Mouse (Mus musculus): ENCODE measurements around the gene Cd38. TPM values are rescaled to one million over a fixed set of nuclear protein-coding genes. Genes with fewer than 3 reads are reported as not detected.

Gene Cd38
- polyA plus RNA-seq, 1 experiment from 2014 or later, result 14.4 TPM

DNA sequence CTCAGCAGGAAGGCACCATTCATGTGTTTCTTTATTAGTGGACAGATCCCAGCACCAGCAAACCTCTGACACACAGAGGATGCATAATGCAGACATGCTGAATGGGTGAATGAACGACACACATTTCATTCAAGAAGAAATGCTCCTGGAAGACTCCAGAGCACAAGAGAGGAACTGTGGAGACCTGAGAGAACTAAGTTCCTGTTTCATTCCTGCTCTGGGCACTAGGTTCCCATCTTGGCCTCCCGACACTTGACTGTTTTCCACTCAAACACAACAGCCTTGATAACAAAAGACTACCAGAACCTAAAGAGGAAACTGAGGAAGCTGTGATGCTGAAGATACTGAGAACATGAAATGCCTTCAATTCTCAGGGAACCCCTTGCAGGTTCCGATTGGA is 20.1 kb upstream of the Cd38 start:
- H3K36me3 ChIP-seq (ENCODE audit: control insufficient read depth, insufficient read depth, low read length), result no peaks in the 10 kb centered on the region
- 91% methylated on average over 3 of the region's 3 CpGs for WGBS
- DNase-seq (ENCODE audit: low spot score), result no peak
- H3K4me3 ChIP-seq (ENCODE audit: low read depth, low read length), result no peak overlapping the region
- no peaks in the 10 kb centered on the region for H3K4me1 ChIP-seq (replicated peaks; ENCODE audit: control insufficient read depth, insufficient read depth, low read length)
- H3K4me2 ChIP-seq (ENCODE audit: low read length), result no peak overlapping the region
- H3K27me3 ChIP-seq (replicated peaks; ENCODE audit: control insufficient read depth, insufficient read depth, low read length), result no peaks in the 10 kb centered on the region
- peaks cover 5% of the 10 kb centered on the region for H3K9me3 ChIP-seq (ENCODE audit: control insufficient read depth, low read length)
- no peak overlapping the region for H3K27ac ChIP-seq (ENCODE audit: low read depth)
- H3K9ac ChIP-seq (ENCODE audit: low read length), result no peak overlapping the region
- no peak for ATAC-seq (replicated peaks; ENCODE audit: low FRiP score, low TSS enrichment, low read depth)

DNA sequence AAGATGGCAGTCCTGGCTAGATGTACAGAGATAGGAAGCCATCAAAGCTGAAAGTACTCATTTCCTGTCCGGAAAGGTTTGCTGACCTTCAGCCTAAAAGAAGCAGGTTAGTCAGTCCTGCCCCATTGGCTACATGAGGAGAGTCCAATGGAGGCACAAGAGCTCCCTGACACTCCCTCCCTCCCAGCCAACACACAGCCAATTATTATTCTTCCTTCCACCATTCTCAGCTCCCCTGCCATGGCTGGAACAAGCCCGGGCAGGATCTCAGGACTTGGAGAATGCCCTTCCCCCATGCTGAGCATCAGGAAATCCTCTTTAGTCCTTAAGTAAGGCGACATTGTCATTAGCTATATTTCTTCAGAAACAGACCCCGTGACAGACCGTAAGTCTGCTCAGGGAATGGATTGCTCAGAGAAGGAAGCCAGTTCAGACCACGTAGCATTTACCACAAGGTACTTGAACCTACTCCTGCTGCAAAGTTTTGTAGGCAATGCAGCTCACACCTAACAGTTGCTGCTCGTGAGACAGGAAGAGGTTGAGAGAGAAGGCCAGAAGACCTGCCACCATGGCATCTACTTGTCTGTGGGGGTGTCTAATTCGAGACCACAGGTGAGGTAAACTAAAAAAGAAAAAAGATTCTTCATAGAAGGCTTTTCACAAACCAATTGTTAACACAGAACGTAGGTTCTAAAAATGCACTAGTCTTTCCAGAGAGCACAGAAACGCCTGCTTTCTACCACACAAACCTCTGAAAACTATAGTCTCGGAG is 15.1 kb upstream of the Cd38 start:
- ATAC-seq (replicated peaks; ENCODE audit: low FRiP score, low TSS enrichment, low read depth), result no peak
- no peak for DNase-seq (ENCODE audit: low spot score)
- H3K27ac ChIP-seq (ENCODE audit: low read depth), result no peak overlapping the region
- H3K4me3 ChIP-seq (ENCODE audit: low read depth, low read length), result no peak overlapping the region
- H3K9me3 ChIP-seq (ENCODE audit: control insufficient read depth, low read length), result no peaks in the 10 kb centered on the region
- H3K9ac ChIP-seq (ENCODE audit: low read length), result no peak overlapping the region
- no peaks in the 10 kb centered on the region for H3K36me3 ChIP-seq (ENCODE audit: control insufficient read depth, insufficient read depth, low read length)
- no peaks in the 10 kb centered on the region for H3K27me3 ChIP-seq (replicated peaks; ENCODE audit: control insufficient read depth, insufficient read depth, low read length)
- H3K4me2 ChIP-seq (ENCODE audit: low read length), result no peak overlapping the region
- 80% methylated on average over 11 of the region's 11 CpGs for WGBS
- H3K4me1 ChIP-seq (replicated peaks; ENCODE audit: control insufficient read depth, insufficient read depth, low read length), result no peaks in the 10 kb centered on the region

GRCm38 (mm10) chr5:43853868-43854488 is 14.4 kb upstream of the Cd38 start:
- Histone ChIP-seq H3K27me3 (replicated peaks; ENCODE audit: control insufficient read depth, insufficient read depth, low read length) (no peaks in the 10 kb centered on the region), H3K4me2 (ENCODE audit: low read length) (no peak overlapping the region), H3K4me1 (replicated peaks; ENCODE audit: control insufficient read depth, insufficient read depth, low read length) (no peaks in the 10 kb centered on the region), H3K9ac (ENCODE audit: low read length) (no peak overlapping the region), H3K9me3 (ENCODE audit: control insufficient read depth, low read length) (no peaks in the 10 kb centered on the region), H3K36me3 (ENCODE audit: control insufficient read depth, insufficient read depth, low read length) (no peaks in the 10 kb centered on the region), H3K27ac (ENCODE audit: low read depth) (no peak overlapping the region), H3K4me3 (ENCODE audit: low read depth, low read length) (no peak overlapping the region)
- no peak for DNase-seq (ENCODE audit: low spot score)
- no peak for ATAC-seq (replicated peaks; ENCODE audit: low FRiP score, low TSS enrichment, low read depth)
- 82% methylated on average over 7 of the region's 7 CpGs for WGBS

GRCm38 (mm10) chr5:43855769-43856168 is 12.6 kb upstream of the Cd38 start:
- H3K9me3 ChIP-seq (ENCODE audit: control insufficient read depth, low read length), result no peaks in the 10 kb centered on the region
- ATAC-seq (replicated peaks; ENCODE audit: low FRiP score, low TSS enrichment, low read depth), result no peak
- no peaks in the 10 kb centered on the region for H3K4me1 ChIP-seq (replicated peaks; ENCODE audit: control insufficient read depth, insufficient read depth, low read length)
- WGBS, result 20% methylated on average over 2 of the region's 2 CpGs
- H3K4me3 ChIP-seq (ENCODE audit: low read depth, low read length), result no peak overlapping the region
- DNase-seq (ENCODE audit: low spot score), result no peak
- no peak overlapping the region for H3K9ac ChIP-seq (ENCODE audit: low read length)
- no peak overlapping the region for H3K27ac ChIP-seq (ENCODE audit: low read depth)
- H3K27me3 ChIP-seq (replicated peaks; ENCODE audit: control insufficient read depth, insufficient read depth, low read length), result no peaks in the 10 kb centered on the region
- no peak overlapping the region for H3K4me2 ChIP-seq (ENCODE audit: low read length)
- H3K36me3 ChIP-seq (ENCODE audit: control insufficient read depth, insufficient read depth, low read length), result no peaks in the 10 kb centered on the region

- Histone ChIP-seq H3K9me3 (ENCODE audit: control insufficient read depth, low read length) (no peaks in the 10 kb centered on the region), H3K36me3 (ENCODE audit: control insufficient read depth, insufficient read depth, low read length) (no peaks in the 10 kb centered on the region), H3K27me3 (replicated peaks; ENCODE audit: control insufficient read depth, insufficient read depth, low read length) (no peaks in the 10 kb centered on the region), H3K4me2 (ENCODE audit: low read length) (no peak overlapping the region), H3K9ac (ENCODE audit: low read length) (no peak overlapping the region), H3K27ac (ENCODE audit: low read depth) (no peak overlapping the region), H3K4me1 (replicated peaks; ENCODE audit: control insufficient read depth, insufficient read depth, low read length) (no peaks in the 10 kb centered on the region), H3K4me3 (ENCODE audit: low read depth, low read length) (no peak overlapping the region)
- WGBS, result 78% methylated on average over 8 of the region's 8 CpGs
- DNase-seq (ENCODE audit: low spot score) (no peak), ATAC-seq (replicated peaks; ENCODE audit: low FRiP score, low TSS enrichment, low read depth) (no peak)
Measured at GRCm38 (mm10) chr5:43859663-43860062, 8.7 kb upstream of the Cd38 start.

DNA sequence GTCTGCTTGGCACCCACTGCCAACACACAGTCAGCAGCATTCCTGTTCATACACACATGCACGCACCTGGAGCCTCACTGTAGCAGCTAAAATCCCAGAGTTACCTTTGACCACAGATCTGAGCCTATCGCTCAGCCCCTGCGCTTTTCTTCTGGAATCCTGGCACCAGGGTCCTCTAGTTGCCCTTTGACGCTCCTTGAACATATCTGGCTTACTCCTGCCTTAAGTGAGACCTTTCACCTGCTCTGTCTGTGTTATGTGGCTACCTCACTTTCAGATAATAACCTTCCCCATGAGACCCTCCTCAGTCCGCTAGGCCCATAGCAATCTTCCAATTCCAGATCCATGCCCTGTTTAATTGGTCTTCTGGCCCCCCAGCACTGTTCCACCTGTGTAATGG is 8.3 kb upstream of the Cd38 start:
- DNase-seq (ENCODE audit: low spot score), result no peak
- Histone ChIP-seq H3K4me2 (ENCODE audit: low read length) (no peak overlapping the region), H3K9ac (ENCODE audit: low read length) (no peak overlapping the region), H3K9me3 (ENCODE audit: control insufficient read depth, low read length) (no peaks in the 10 kb centered on the region), H3K27ac (ENCODE audit: low read depth) (no peak overlapping the region), H3K4me1 (replicated peaks; ENCODE audit: control insufficient read depth, insufficient read depth, low read length) (no peaks in the 10 kb centered on the region), H3K36me3 (ENCODE audit: control insufficient read depth, insufficient read depth, low read length) (no peaks in the 10 kb centered on the region), H3K4me3 (ENCODE audit: low read depth, low read length) (no peak overlapping the region), H3K27me3 (replicated peaks; ENCODE audit: control insufficient read depth, insufficient read depth, low read length) (no peaks in the 10 kb centered on the region)
- WGBS, result 83% methylated on average over 5 of the region's 5 CpGs
- ATAC-seq (replicated peaks; ENCODE audit: low FRiP score, low TSS enrichment, low read depth), result no peak

GRCm38 (mm10) chr5:43860670-43861431 is 7.5 kb upstream of the Cd38 start:
- Histone ChIP-seq H3K9ac (ENCODE audit: low read length) (no peak overlapping the region), H3K9me3 (ENCODE audit: control insufficient read depth, low read length) (no peaks in the 10 kb centered on the region), H3K4me3 (ENCODE audit: low read depth, low read length) (no peak overlapping the region), H3K4me2 (ENCODE audit: low read length) (no peak overlapping the region), H3K27me3 (replicated peaks; ENCODE audit: control insufficient read depth, insufficient read depth, low read length) (no peaks in the 10 kb centered on the region), H3K4me1 (replicated peaks; ENCODE audit: control insufficient read depth, insufficient read depth, low read length) (no peaks in the 10 kb centered on the region), H3K36me3 (ENCODE audit: control insufficient read depth, insufficient read depth, low read length) (no peaks in the 10 kb centered on the region), H3K27ac (ENCODE audit: low read depth) (no peak overlapping the region)
- ATAC-seq (replicated peaks; ENCODE audit: low FRiP score, low TSS enrichment, low read depth), result peak; percentile 48
- no peak for DNase-seq (ENCODE audit: low spot score)
- 61% methylated on average over 5 of the region's 5 CpGs for WGBS

DNA sequence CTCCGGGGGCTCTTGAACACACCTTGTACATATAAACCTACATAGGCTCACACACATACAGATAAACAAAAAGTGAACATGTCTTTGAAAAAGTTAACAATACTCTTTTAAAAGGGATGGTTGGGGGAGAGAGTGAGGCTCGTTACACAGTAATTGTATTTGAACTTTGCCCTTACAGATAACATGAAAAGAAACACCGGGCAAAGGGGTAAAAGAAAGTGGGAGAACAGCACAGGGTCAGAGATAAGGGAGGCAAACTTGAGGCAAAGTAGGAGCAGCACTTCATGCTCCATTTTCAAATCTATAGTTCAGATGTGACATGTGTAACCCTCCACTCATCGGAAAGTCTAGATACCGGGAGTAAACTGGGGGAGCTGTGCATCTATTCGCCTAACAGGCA is 4.7 kb upstream of the Cd38 start:
- Histone ChIP-seq H3K9me3 (ENCODE audit: control insufficient read depth, low read length) (no peaks in the 10 kb centered on the region), H3K27ac (ENCODE audit: low read depth) (0 out of 2 replicates have a peak overlapping the region, but pooled peaks have one; percentile 1), H3K36me3 (ENCODE audit: control insufficient read depth, insufficient read depth, low read length) (no peaks in the 10 kb centered on the region), H3K4me3 (ENCODE audit: low read depth, low read length) (no peak overlapping the region), H3K4me2 (ENCODE audit: low read length) (no peak overlapping the region), H3K27me3 (replicated peaks; ENCODE audit: control insufficient read depth, insufficient read depth, low read length) (no peaks in the 10 kb centered on the region), H3K4me1 (replicated peaks; ENCODE audit: control insufficient read depth, insufficient read depth, low read length) (no peaks in the 10 kb centered on the region), H3K9ac (ENCODE audit: low read length) (no peak overlapping the region)
- 56% methylated on average over 6 of the region's 6 CpGs for WGBS
- DNase-seq (ENCODE audit: low spot score), result no peak
- ATAC-seq (replicated peaks; ENCODE audit: low FRiP score, low TSS enrichment, low read depth), result peak; percentile 69; the same call in 1 of the 2 replicates
